Mouse (Mus musculus) olfactory bulb, adult 2 months (tissue): ENCODE data around the gene Erc1.

ENCODE experiments used
- CTCF ChIP-seq: fragments of 200-500 bp; IDR thresholded peaks from 2 replicates; pipeline ENCODE4 v1.5.1; 2012; ENCODE audit warnings: low read depth, mild to moderate bottlenecking, low read length, moderate library complexity; ENCODE audit not compliant: insufficient read depth
- POLR2A ChIP-seq: fragments of 200-500 bp; IDR thresholded peaks from 2 replicates; pipeline ENCODE4 v1.6.1; 2012; ENCODE audit warnings: mild to moderate bottlenecking, low read depth, low read length, moderate library complexity; ENCODE audit not compliant: insufficient read depth

- TF ChIP-seq CTCF = no peak
- no peak for TF ChIP-seq POLR2A
These were observed 282.3 kb downstream of the Erc1 start for GRCm38 (mm10) chr6:119565451-119566379.
